Comparison of ENCODE assay signal across 7 mouse cellular contexts in genomic region chr2:153444254-153445136, GRCm38 (mm10). TPM values are rescaled to one million over a fixed set of nuclear protein-coding genes. Genes with fewer than 3 reads are reported as not detected.
DNase-seq lines count a peak whose midpoint lies in the region; ATAC-seq and TF ChIP-seq lines count a peak whose summit lies in the region.

No protein-coding gene starts in this region.

- under 1% methylated on average over 35 of the region's 64 CpGs for WGBS in hindbrain, embryonic 16.5 days

- peak overlapping the region; percentile 94 for H3K9ac ChIP-seq in hindbrain, embryonic 16.5 days (ENCODE audit: low read depth, low read length)

- peak overlapping the region; percentile 96 for H3K4me2 ChIP-seq in hindbrain, embryonic 16.5 days (ENCODE audit: low read length)

- peak; percentile 68 for ATAC-seq in Patski
- ATAC-seq in hindbrain, embryonic 16.5 days: peak; percentile 68

- intact Hi-C loops in left cerebral cortex, postnatal 4 days (cut with DNase I): no loop called here

- POLR2A ChIA-PET in Patski (lab: Charles Lee): interaction anchor here (0.6 to 2.0 kb wide), 7 partner anchors 9 to 98 kb away, joined by 3 to 7 read pairs (median 4); no protein-coding TSS in a partner anchor

- CTCF ChIA-PET in Patski (lab: Charles Lee): interaction anchor here (1.4 kb wide), 1 partner anchor 34 kb away, joined by 6 read pairs; no protein-coding TSS in a partner anchor

- no peaks in the 10 kb centered on the region for H3K9me3 ChIP-seq in hindbrain, embryonic 16.5 days (ENCODE audit: control insufficient read depth, low read length)

- no peaks in the 10 kb centered on the region for H3K36me3 ChIP-seq in hindbrain, embryonic 16.5 days (ENCODE audit: control insufficient read depth, insufficient read depth, low read length)

- in situ Hi-C loops in Patski (cut with MboI; ENCODE audit: low pct_unique_long_range_greater_than_20kb): no loop called here

- H3K4me1 ChIP-seq in hindbrain, embryonic 16.5 days (ENCODE audit: control insufficient read depth, insufficient read depth, low read depth, low read length): peaks cover 35% of the 10 kb centered on the region

- H3K4me3 ChIP-seq in hindbrain, embryonic 16.5 days (ENCODE audit: low read length): peak overlapping the region; percentile 85

- H3K27ac ChIP-seq in hindbrain, embryonic 16.5 days (ENCODE audit: low read depth, low read length): peak overlapping the region; percentile 96

- H3K27me3 ChIP-seq in Patski: no peaks in the 10 kb centered on the region
- no peaks in the 10 kb centered on the region for H3K27me3 ChIP-seq in hindbrain, embryonic 16.5 days (replicated peaks; ENCODE audit: control insufficient read depth, insufficient read depth, low read length)

- no peak for DNase-seq in Patski (ENCODE audit: low read depth, low spot score)
- DNase-seq in cerebellum, postnatal 10 days: peak; percentile 76 to 83
- peak; percentile 47 for DNase-seq in gastrocnemius, adult 18-20 months (ENCODE audit: low spot score)
- peak; percentile 73 for DNase-seq in left cerebral cortex, postnatal 4 days
- peak; percentile 75 for DNase-seq in mesoderm, embryonic 11.5 days (ENCODE audit: low read depth, low spot score)
- DNase-seq in right cerebral cortex, postnatal 25 days: peak; percentile 72

- no peak for TF ChIP-seq CTCF in Patski (IDR thresholded peaks at IDR 0.05)

RNA-seq across cellular contexts. Expression of gene 4930404H24Rik, which starts 48.1 kb away (rescaled TPM):
- polyA plus RNA-seq in Patski (2021): not detected
- not detected for total RNA-seq in gastrocnemius, adult 18-20 months (2021)
- not detected in 2 replicates for polyA plus RNA-seq in hindbrain, embryonic 16.5 days (2015; fragmentation: Nextera tagmentation; extraction: Ambion mirVana)
- not detected for total RNA-seq in left cerebral cortex, postnatal 4 days (2021)
